Mouse (Mus musculus) CH12.LX (cell line): ENCODE results near the gene Dbx1.

Source experiments
- BHLHE40 ChIP-seq: IDR thresholded peaks from 2 replicates; pipeline ENCODE4 v1.6.1; 2011; ENCODE audit warnings: mild to moderate bottlenecking, low read depth, low read length, improper control_type of control experiment
- CHD1 ChIP-seq: IDR thresholded peaks from 2 replicates; pipeline ENCODE4 v1.6.1; 2012; ENCODE audit warnings: low read depth, low read length, improper control_type of control experiment, inconsistent platforms
- CTCF ChIP-seq, 2 experiments: IDR thresholded peaks in 1 of 2; conservative IDR thresholded peaks in 1 of 2; 2 replicates each; pipeline ENCODE4 v1.5.1; 2011 to 2012; ENCODE audit warnings: low read depth in 2 of 2, low read length in 2 of 2, improper control_type of control experiment in 1 of 2, inconsistent platforms in 1 of 2, mild to moderate bottlenecking in 1 of 2, moderate library complexity in 1 of 2
- EP300 ChIP-seq: IDR thresholded peaks from 2 replicates; pipeline ENCODE4 v1.6.1; 2011; ENCODE audit warnings: low read length, improper control_type of control experiment
- MXI1 ChIP-seq: IDR thresholded peaks from 2 replicates; pipeline ENCODE4 v1.6.1; 2011; ENCODE audit warnings: mild to moderate bottlenecking, low read depth, low read length, improper control_type of control experiment
- NELFE ChIP-seq: IDR thresholded peaks from 2 replicates; pipeline ENCODE4 v1.6.1; 2011; ENCODE audit warnings: low read depth, low read length, improper control_type of control experiment
- POLR2A ChIP-seq: IDR thresholded peaks from 2 replicates; pipeline ENCODE4 v1.6.1; 2011; ENCODE audit warnings: low read depth, mild to moderate bottlenecking, improper control_type of control experiment, low read length
- POLR2AphosphoS2 ChIP-seq: IDR thresholded peaks from 2 replicates; pipeline ENCODE4 v1.6.1; 2011; ENCODE audit warnings: low read depth, low read length, improper control_type of control experiment
- RCOR1 ChIP-seq: conservative IDR thresholded peaks from 2 replicates; pipeline ENCODE4 v1.6.1; 2012; ENCODE audit warnings: low read depth, mild to moderate bottlenecking, inconsistent platforms, low read length, improper control_type of control experiment
- USF1 ChIP-seq: IDR thresholded peaks from 2 replicates; pipeline ENCODE4 v1.6.1; 2014; ENCODE audit warnings: low read depth, mild to moderate bottlenecking, inconsistent platforms, low read length, improper control_type of control experiment
- USF2 ChIP-seq: conservative IDR thresholded peaks from 2 replicates; pipeline ENCODE4 v1.6.1; 2011; ENCODE audit warnings: low read depth, low read length, improper control_type of control experiment
- ZNF384 ChIP-seq: IDR thresholded peaks from 2 replicates; pipeline ENCODE4 v1.6.1; 2012; ENCODE audit warnings: low read depth, low read length, improper control_type of control experiment, inconsistent platforms

DNA sequence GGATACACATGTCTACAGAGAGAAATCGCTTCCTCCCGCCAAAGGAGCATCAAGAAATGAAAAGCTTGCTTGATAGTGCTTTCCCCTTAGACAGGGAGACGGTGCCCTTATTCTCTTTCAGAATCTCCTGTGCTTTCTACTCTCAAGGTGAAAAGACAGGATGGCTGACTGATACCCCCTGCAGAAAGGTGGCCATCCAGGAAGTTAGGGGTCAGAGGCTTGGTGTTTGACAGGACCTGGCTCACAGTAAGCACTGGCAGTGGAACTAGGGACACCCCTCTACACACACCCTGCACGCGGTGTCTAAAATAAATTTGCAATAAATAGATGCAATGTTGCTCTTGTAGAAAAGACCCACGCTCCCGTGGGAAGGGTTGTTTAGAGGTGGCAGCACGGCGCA is 4.8 kb downstream of the Dbx1 start:
- TF ChIP-seq CTCF (conservative IDR thresholded peaks at IDR 0.05 in 1 of 2, IDR thresholded peaks at IDR 0.05 in 1 of 2; ENCODE audit: low read depth in 2 of 2, low read length in 2 of 2) (no peak), BHLHE40 (no peak), EP300 (no peak), USF2 (no peak), POLR2A (no peak), USF1 (no peak), CHD1 (no peak), MXI1 (no peak), POLR2AphosphoS2 (no peak), RCOR1 (no peak), ZNF384 (no peak), NELFE (no peak)
